17 mouse cellular contexts compared by ENCODE assay signal in genomic region chr10:43003466-43003757, GRCm38 (mm10).
A peak's percentile ranks its signal among the peaks of the same experiment; 100 is the strongest.
DNase-seq lines count a peak whose midpoint lies in the region; ATAC-seq and TF ChIP-seq lines count a peak whose summit lies in the region.
"Had no signal": no experiment of that assay in that cellular context is flagged by ENCODE, and none has a peak within 500 bp of the region (broad histone marks: within the 10 kb centered on the region; RNA-seq: fewer than 3 reads in every experiment).

No protein-coding gene starts in this region.

- ATAC-seq in heart, embryonic 11.5 days (replicated peaks; ENCODE audit: insufficient number of reproducible peaks, low FRiP score, low TSS enrichment): no peak
- 0 out of 2 replicates have a peak, but pooled peaks have one; percentile 15 for ATAC-seq in lung, embryonic 14.5 days (ENCODE audit: insufficient read depth)
- no peak for ATAC-seq in intestine, embryonic 16.5 days
- ATAC-seq in stomach, embryonic 15.5 days (ENCODE audit: insufficient read depth, low FRiP score, low read depth): no peak
- no peak for ATAC-seq in inflammation-experienced regulatory T-cells, adult 6 months
- ATAC-seq: hindbrain, postnatal 0 days; Patski had no signal

- no peak for TF ChIP-seq CTCF in lung, embryonic 14.5 days (IDR thresholded peaks at IDR 0.05; ENCODE audit: low read depth)

- H3K9me3 ChIP-seq in heart, embryonic 11.5 days (replicated peaks; ENCODE audit: control insufficient read depth, low read length): no peaks in the 10 kb centered on the region
- no peaks in the 10 kb centered on the region for H3K9me3 ChIP-seq in lung, embryonic 14.5 days (ENCODE audit: low read depth, low read length)
- no peaks in the 10 kb centered on the region for H3K9me3 ChIP-seq in intestine, embryonic 16.5 days (ENCODE audit: control insufficient read depth, low read length)
- H3K9me3 ChIP-seq in stomach, embryonic 15.5 days: no peaks in the 10 kb centered on the region

- H3K9ac ChIP-seq in heart, embryonic 11.5 days (ENCODE audit: low read depth, low read length): no peak overlapping the region
- no peak overlapping the region for H3K9ac ChIP-seq in lung, embryonic 14.5 days
- no peak overlapping the region for H3K9ac ChIP-seq in intestine, embryonic 16.5 days (ENCODE audit: low read depth, low read length)
- H3K9ac ChIP-seq in stomach, embryonic 15.5 days: no peak overlapping the region
- H3K9ac ChIP-seq: liver, embryonic 14.5 days had no signal

- H3K27ac ChIP-seq in heart, embryonic 11.5 days (ENCODE audit: low read depth, low read length): no peak overlapping the region
- no peak overlapping the region for H3K27ac ChIP-seq in lung, embryonic 14.5 days (ENCODE audit: low read depth)
- no peak overlapping the region for H3K27ac ChIP-seq in intestine, embryonic 16.5 days (ENCODE audit: low read length)
- no peak overlapping the region for H3K27ac ChIP-seq in stomach, embryonic 15.5 days
- H3K27ac ChIP-seq: hindbrain, postnatal 0 days; liver, embryonic 14.5 days had no signal

- no peaks in the 10 kb centered on the region for H3K27me3 ChIP-seq in heart, embryonic 11.5 days (ENCODE audit: control insufficient read depth, insufficient read depth, low read length)
- H3K27me3 ChIP-seq in lung, embryonic 14.5 days (ENCODE audit: insufficient read depth, low read length): no peaks in the 10 kb centered on the region
- no peaks in the 10 kb centered on the region for H3K27me3 ChIP-seq in intestine, embryonic 16.5 days (replicated peaks; ENCODE audit: control insufficient read depth, insufficient read depth, low read length)
- H3K27me3 ChIP-seq in stomach, embryonic 15.5 days (replicated peaks): no peaks in the 10 kb centered on the region
- H3K27me3 ChIP-seq: Patski had no signal

- H3K36me3 ChIP-seq in heart, embryonic 11.5 days (ENCODE audit: control insufficient read depth, insufficient read depth, low read length): no peaks in the 10 kb centered on the region
- H3K36me3 ChIP-seq in lung, embryonic 14.5 days (ENCODE audit: insufficient read depth): no peaks in the 10 kb centered on the region
- no peaks in the 10 kb centered on the region for H3K36me3 ChIP-seq in intestine, embryonic 16.5 days (ENCODE audit: control insufficient read depth, insufficient read depth, low read length)
- H3K36me3 ChIP-seq in stomach, embryonic 15.5 days: no peaks in the 10 kb centered on the region

- 47% methylated on average over 5 of the region's 5 CpGs for WGBS in heart, embryonic 11.5 days (ENCODE audit: insufficient replicate concordance)
- WGBS in lung, embryonic 14.5 days: 11% methylated on average over 5 of the region's 5 CpGs
- 29% methylated on average over 5 of the region's 5 CpGs for WGBS in intestine, embryonic 16.5 days
- 17% methylated on average over 5 of the region's 5 CpGs for WGBS in stomach, embryonic 15.5 days

- H3K4me3 ChIP-seq in heart, embryonic 11.5 days (ENCODE audit: low read depth, low read length): no peak overlapping the region
- peak overlapping the region; percentile 43; the same call in 1 of the 2 replicates for H3K4me3 ChIP-seq in lung, embryonic 14.5 days (ENCODE audit: low read depth, low read length)
- H3K4me3 ChIP-seq in intestine, embryonic 16.5 days (ENCODE audit: low read length): no peak overlapping the region
- no peak overlapping the region for H3K4me3 ChIP-seq in stomach, embryonic 15.5 days (replicated peaks)
- H3K4me3 ChIP-seq: erythroblast, embryonic 14.5 days had no signal

- H3K4me2 ChIP-seq in heart, embryonic 11.5 days: peak overlapping the region; percentile 93; the same call in 1 of the 2 replicates
- H3K4me2 ChIP-seq in lung, embryonic 14.5 days: peak overlapping the region; percentile 90
- peak overlapping the region; percentile 90; the same call in 1 of the 2 replicates for H3K4me2 ChIP-seq in intestine, embryonic 16.5 days (ENCODE audit: low read depth, low read length)
- H3K4me2 ChIP-seq in stomach, embryonic 15.5 days: peak overlapping the region; percentile 91; the same call in 1 of the 2 replicates

- DNase-seq in heart, adult 8-10 months (ENCODE audit: low spot score): no peak
- peak; percentile 41 for DNase-seq in lung, embryonic 14.5 days
- no peak for DNase-seq in lung, adult 18-20 months
- no peak for DNase-seq in adipocyte (ENCODE audit: low spot score)
- DNase-seq: cerebellum, adult 11 months; gastrocnemius, postnatal 36 days; heart, postnatal 14 days; right cerebral cortex, postnatal 4 days; thymus, postnatal 36 days had no signal

- H3K4me1 ChIP-seq in heart, embryonic 11.5 days (ENCODE audit: control insufficient read depth, insufficient read depth, low read length): peaks cover 8% of the 10 kb centered on the region; the same call in 1 of the 2 replicates
- no peaks in the 10 kb centered on the region; the same call in 1 of the 2 replicates for H3K4me1 ChIP-seq in lung, embryonic 14.5 days (ENCODE audit: insufficient read depth)
- H3K4me1 ChIP-seq in intestine, embryonic 16.5 days (ENCODE audit: control insufficient read depth, insufficient read depth, low read length): peaks cover 16% of the 10 kb centered on the region
- peaks cover 9% of the 10 kb centered on the region; the same call in 1 of the 2 replicates for H3K4me1 ChIP-seq in stomach, embryonic 15.5 days
